Mouse (Mus musculus): ENCODE results near the gene Dcaf1.

Dcaf1 gene

GRCm38 (mm10) chr9:106886828-106887702 is 65.4 kb downstream of the Dcaf1 start, which contains the start of gene Rbm15b:
Rbm15b (minus strand) TSS chr9:106887428.
- Histone ChIP-seq H3K36me3 (ENCODE audit: control insufficient read depth, insufficient read depth, low read length, poor library complexity, severe bottlenecking) (peaks cover 6% of the 10 kb centered on the region), H3K27me3 (ENCODE audit: control insufficient read depth, insufficient read depth, low read length, poor library complexity, severe bottlenecking) (no peaks in the 10 kb centered on the region)

DNA sequence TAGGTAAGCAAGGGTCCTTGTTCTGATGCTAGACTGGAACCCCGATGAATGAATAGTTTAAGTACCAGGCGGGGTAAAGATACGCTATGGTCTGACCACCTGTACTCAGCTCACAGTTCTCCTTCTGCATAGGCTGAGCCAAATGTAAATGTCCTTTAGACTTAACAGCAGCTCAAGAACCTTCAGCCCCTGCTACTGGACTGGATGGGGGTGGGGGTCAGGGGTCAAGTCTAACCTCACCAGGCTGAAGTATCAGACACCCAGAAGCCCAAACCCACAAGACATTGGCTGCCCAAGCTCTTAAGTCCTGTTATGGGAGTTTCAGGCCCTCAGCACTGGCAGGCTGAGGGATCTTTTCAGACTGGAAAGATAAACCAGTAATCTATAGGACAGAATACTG is 66.7 kb downstream of the Dcaf1 start:
- H3K36me3 ChIP-seq (ENCODE audit: control insufficient read depth, insufficient read depth, low read length, poor library complexity, severe bottlenecking), result peaks cover 6% of the 10 kb centered on the region
- H3K27me3 ChIP-seq (ENCODE audit: control insufficient read depth, insufficient read depth, low read length, poor library complexity, severe bottlenecking), result no peaks in the 10 kb centered on the region
- DNase-seq (ENCODE audit: low read depth, low spot score), result no peak

More at GRCm38 (mm10) chr9:106886828-106887702, 65.4 kb downstream of the Dcaf1 start, which contains the start of gene Rbm15b:
- DNase-seq (ENCODE audit: low read depth, low spot score), result peak; percentile 99

GRCm38 (mm10) chr9:106889321-106889720 is 67.6 kb downstream of the Dcaf1 start:
- H3K27me3 ChIP-seq (ENCODE audit: control insufficient read depth, insufficient read depth, low read length, poor library complexity, severe bottlenecking), result no peaks in the 10 kb centered on the region
- H3K36me3 ChIP-seq (ENCODE audit: control insufficient read depth, insufficient read depth, low read length, poor library complexity, severe bottlenecking), result peaks cover 3% of the 10 kb centered on the region

GRCm38 (mm10) chr9:106890496-106891240 is 69.0 kb downstream of the Dcaf1 start:
- peaks cover 3% of the 10 kb centered on the region for H3K36me3 ChIP-seq (ENCODE audit: control insufficient read depth, insufficient read depth, low read length, poor library complexity, severe bottlenecking)
- no peaks in the 10 kb centered on the region for H3K27me3 ChIP-seq (ENCODE audit: control insufficient read depth, insufficient read depth, low read length, poor library complexity, severe bottlenecking)
- no peak for DNase-seq (ENCODE audit: low read depth, low spot score)

More at GRCm38 (mm10) chr9:106889321-106889720, 67.6 kb downstream of the Dcaf1 start:
- DNase-seq (ENCODE audit: low read depth, low spot score), result no peak

DNA sequence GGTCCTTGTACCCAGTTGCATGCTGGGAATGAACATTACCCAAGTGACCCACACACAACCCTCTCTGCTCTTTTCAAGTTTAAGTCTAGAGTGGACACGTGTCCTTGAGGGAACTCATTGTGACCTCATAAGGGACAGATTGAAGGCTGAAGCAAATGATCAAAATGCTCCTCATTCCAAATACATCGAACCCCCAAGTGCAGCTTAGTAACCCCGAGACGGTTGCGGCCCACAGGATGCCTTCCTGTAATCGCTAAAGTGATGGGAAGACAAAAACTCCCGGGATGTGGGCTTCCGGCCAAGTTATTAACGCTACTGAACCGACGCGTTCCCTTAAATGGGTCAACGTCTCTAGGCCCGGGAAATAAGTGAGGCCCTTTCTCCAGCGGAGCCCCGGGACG is 69.7 kb downstream of the Dcaf1 start:
- peak; percentile 31 for DNase-seq (ENCODE audit: low read depth, low spot score)
- Histone ChIP-seq H3K36me3 (ENCODE audit: control insufficient read depth, insufficient read depth, low read length, poor library complexity, severe bottlenecking) (peaks cover 3% of the 10 kb centered on the region), H3K27me3 (ENCODE audit: control insufficient read depth, insufficient read depth, low read length, poor library complexity, severe bottlenecking) (no peaks in the 10 kb centered on the region)

GRCm38 (mm10) chr9:106891829-106892551 is 70.3 kb downstream of the Dcaf1 start, which contains the start of gene Manf:
Manf (minus strand) TSS chr9:106891979.
- peak; percentile 98 for DNase-seq (ENCODE audit: low read depth, low spot score)
- Histone ChIP-seq H3K36me3 (ENCODE audit: control insufficient read depth, insufficient read depth, low read length, poor library complexity, severe bottlenecking) (peaks cover 3% of the 10 kb centered on the region), H3K27me3 (ENCODE audit: control insufficient read depth, insufficient read depth, low read length, poor library complexity, severe bottlenecking) (no peaks in the 10 kb centered on the region)

GRCm38 (mm10) chr9:106892552-106892875 is 70.8 kb downstream of the Dcaf1 start:
- Histone ChIP-seq H3K36me3 (ENCODE audit: control insufficient read depth, insufficient read depth, low read length, poor library complexity, severe bottlenecking) (peaks cover 3% of the 10 kb centered on the region), H3K27me3 (ENCODE audit: control insufficient read depth, insufficient read depth, low read length, poor library complexity, severe bottlenecking) (no peaks in the 10 kb centered on the region)
- DNase-seq (ENCODE audit: low read depth, low spot score), result no peak

- Histone ChIP-seq H3K27me3 (ENCODE audit: control insufficient read depth, insufficient read depth, low read length, poor library complexity, severe bottlenecking) (no peaks in the 10 kb centered on the region), H3K36me3 (ENCODE audit: control insufficient read depth, insufficient read depth, low read length, poor library complexity, severe bottlenecking) (peaks cover 3% of the 10 kb centered on the region)
- DNase-seq (ENCODE audit: low read depth, low spot score), result no peak
Observed at GRCm38 (mm10) chr9:106893327-106893726, 71.7 kb downstream of the Dcaf1 start.

DNA sequence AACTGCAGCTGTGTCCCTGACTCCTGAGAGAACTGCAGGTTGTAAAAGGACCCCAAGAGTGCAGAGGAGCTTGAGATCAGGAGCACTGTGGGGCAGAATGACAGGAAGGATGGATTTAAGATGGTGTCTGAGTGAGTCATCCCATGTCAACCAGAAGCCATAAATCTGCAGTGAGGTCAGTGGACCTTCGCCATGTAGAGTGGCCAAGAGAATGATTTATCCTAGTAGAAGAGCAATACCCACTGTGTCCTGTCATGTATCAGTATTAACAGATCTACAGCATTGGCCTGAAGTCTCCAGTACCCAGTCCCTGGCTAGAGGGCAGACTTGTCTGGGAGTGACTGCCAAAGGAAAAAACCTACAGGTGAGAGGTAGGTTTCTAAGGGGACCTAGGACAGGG is 77.2 kb downstream of the Dcaf1 start:
- no peak for DNase-seq (ENCODE audit: low read depth, low spot score)
- Histone ChIP-seq H3K36me3 (ENCODE audit: control insufficient read depth, insufficient read depth, low read length, poor library complexity, severe bottlenecking) (no peaks in the 10 kb centered on the region), H3K27me3 (ENCODE audit: control insufficient read depth, insufficient read depth, low read length, poor library complexity, severe bottlenecking) (no peaks in the 10 kb centered on the region)

DNA sequence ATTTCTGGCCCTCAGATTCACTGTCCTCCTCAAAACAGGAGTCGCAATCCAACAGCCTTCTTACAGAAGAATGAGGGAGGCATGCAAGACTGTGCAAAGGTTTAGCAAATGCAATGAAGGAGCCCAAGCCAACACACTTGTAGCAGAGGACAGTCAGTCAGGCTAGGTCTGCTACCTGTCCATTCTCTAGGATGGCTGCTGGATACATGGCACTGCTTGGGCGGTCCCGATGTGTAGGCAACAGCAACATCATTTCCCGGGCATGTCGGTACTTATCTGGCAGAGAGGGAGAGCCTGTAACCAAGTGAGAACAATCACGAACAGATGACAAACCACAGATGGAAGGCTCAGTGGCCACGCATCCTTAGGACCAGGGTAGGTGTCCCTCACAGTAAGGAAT is 79.9 kb downstream of the Dcaf1 start:
- no peak for DNase-seq (ENCODE audit: low read depth, low spot score)
- H3K27me3 ChIP-seq (ENCODE audit: control insufficient read depth, insufficient read depth, low read length, poor library complexity, severe bottlenecking), result no peaks in the 10 kb centered on the region

DNA sequence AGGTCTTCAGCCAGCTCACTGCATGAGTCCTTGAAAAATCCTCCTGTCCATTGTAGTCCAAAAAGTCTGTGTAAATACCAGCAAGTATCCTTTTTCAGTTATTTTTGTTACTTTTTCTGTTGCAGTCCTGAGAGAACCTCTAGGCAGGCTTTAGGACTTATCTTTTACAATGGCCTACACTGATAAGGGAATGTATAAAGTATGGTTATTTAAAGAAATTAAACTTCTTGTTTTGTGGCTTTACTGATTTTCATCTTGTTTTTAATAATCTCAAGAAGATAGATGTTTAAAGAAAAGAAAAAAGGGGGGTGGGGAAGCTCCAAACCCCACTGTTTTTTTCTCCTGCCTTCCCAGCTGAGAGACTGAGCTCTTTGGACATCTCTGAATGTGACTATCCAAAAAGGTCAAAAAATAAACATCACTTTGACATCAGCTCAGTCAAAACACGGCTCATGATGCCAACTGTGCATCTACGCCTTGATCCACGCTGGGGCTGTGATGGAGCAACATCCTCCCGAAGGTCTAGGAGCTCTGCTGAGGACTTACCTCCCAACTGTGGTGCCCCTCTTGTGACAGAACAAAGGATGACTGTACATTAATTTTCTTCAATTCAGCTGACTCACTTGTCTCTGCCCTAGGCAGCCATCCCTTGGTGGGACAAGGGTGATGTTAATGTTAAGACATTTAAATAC is 81.6 kb downstream of the Dcaf1 start:
- Histone ChIP-seq H3K27me3 (ENCODE audit: control insufficient read depth, insufficient read depth, low read length, poor library complexity, severe bottlenecking) (no peaks in the 10 kb centered on the region), H3K36me3 (ENCODE audit: control insufficient read depth, insufficient read depth, low read length, poor library complexity, severe bottlenecking) (no peaks in the 10 kb centered on the region)
- DNase-seq (ENCODE audit: low read depth, low spot score), result no peak

More for the DNA sequence above, 79.9 kb downstream of the Dcaf1 start:
- no peaks in the 10 kb centered on the region for H3K36me3 ChIP-seq (ENCODE audit: control insufficient read depth, insufficient read depth, low read length, poor library complexity, severe bottlenecking)

DNA sequence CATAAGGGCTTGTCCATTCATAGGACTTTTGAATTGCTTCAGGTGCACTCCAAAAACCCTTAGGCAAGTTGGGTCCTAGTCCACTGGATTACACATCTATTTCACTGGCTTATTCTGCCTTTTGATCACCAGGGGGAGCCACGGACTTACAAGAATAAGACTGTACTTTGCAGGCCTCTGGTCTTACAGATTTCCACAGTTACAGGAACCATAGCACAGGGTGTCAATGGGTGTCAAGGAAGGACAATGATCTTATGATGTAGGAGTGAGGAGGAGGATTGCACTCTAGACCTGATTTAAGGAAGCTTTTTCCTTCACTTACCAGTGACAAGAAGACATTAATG is 82.1 kb downstream of the Dcaf1 start:
- Histone ChIP-seq H3K36me3 (ENCODE audit: control insufficient read depth, insufficient read depth, low read length, poor library complexity, severe bottlenecking) (no peaks in the 10 kb centered on the region), H3K27me3 (ENCODE audit: control insufficient read depth, insufficient read depth, low read length, poor library complexity, severe bottlenecking) (no peaks in the 10 kb centered on the region)
- peak; percentile 71 for DNase-seq (ENCODE audit: low read depth, low spot score)

GRCm38 (mm10) chr9:106906597-106906996 is 84.9 kb downstream of the Dcaf1 start:
- H3K27me3 ChIP-seq (ENCODE audit: control insufficient read depth, insufficient read depth, low read length, poor library complexity, severe bottlenecking), result no peaks in the 10 kb centered on the region
- no peak for DNase-seq (ENCODE audit: low read depth, low spot score)

GRCm38 (mm10) chr9:106908174-106908573 is 86.5 kb downstream of the Dcaf1 start:
- no peak for DNase-seq (ENCODE audit: low read depth, low spot score)
- no peaks in the 10 kb centered on the region for H3K36me3 ChIP-seq (ENCODE audit: control insufficient read depth, insufficient read depth, low read length, poor library complexity, severe bottlenecking)
- no peaks in the 10 kb centered on the region for H3K27me3 ChIP-seq (ENCODE audit: control insufficient read depth, insufficient read depth, low read length, poor library complexity, severe bottlenecking)

More at GRCm38 (mm10) chr9:106906597-106906996, 84.9 kb downstream of the Dcaf1 start:
- no peaks in the 10 kb centered on the region for H3K36me3 ChIP-seq (ENCODE audit: control insufficient read depth, insufficient read depth, low read length, poor library complexity, severe bottlenecking)

All from splenic B cell, adult 2 months (primary cell).